Mouse (Mus musculus): Measurements from ENCODE around the gene Pih1h3b.

The Pih1h3b gene

GRCm38 (mm10) chrX:140062135-140062975 is at the start of gene Pih1h3b, which contains the start of gene Nup62cl:
Pih1h3b (plus strand) TSS chrX:140062879.
Nup62cl (minus strand) TSS chrX:140062712.
- DNase-seq: peak; percentile 60

- DNase-seq: peak; percentile 14
These were observed 1.5 kb upstream of the Pih1h3b start for GRCm38 (mm10) chrX:140060886-140061874.

GRCm38 (mm10) chrX:140082535-140082934 is 19.9 kb downstream of the Pih1h3b start:
- DNase-seq: no peak

GRCm38 (mm10) chrX:140094066-140094465 is 31.4 kb downstream of the Pih1h3b start:
- DNase-seq: no peak

All from embryo, embryonic 11 days (tissue).